Mouse (Mus musculus) adrenal gland, adult 18-20 months (tissue): Measurements from ENCODE around the gene Myh6. TPM values are rescaled to one million over a fixed set of nuclear protein-coding genes. Genes with fewer than 3 reads are reported as not detected.
"Not testable (repeated sequence)": the region's sequence is repeated elsewhere in the genome, so short reads cannot be mapped to it uniquely, and the experiment has no call there.

Experiments
- DNase-seq, 2 experiments: peaks; one replicate each; pipeline ENCODE4 v3.0.0; 2021 to 2022; ENCODE audit warnings: low spot score in 2 of 2
- total RNA-seq, 2 experiments: library from RNA; stranded (reverse); gene quantifications; 1 replicate in 1 of 2; 2 replicates in 1 of 2; pipeline ENCODE4 v1.2.3; 2021

Myh6 gene
- total RNA-seq, 2 experiments from 2014 or later = 0.42 TPM; not detected in 1

GRCm38 (mm10) chr14:54959853-54960613, 6.7 kb downstream of the Myh6 start:
- not testable (repeated sequence) for DNase-seq

- no peak for DNase-seq
Observed at GRCm38 (mm10) chr14:54959197-54959596, 7.5 kb downstream of the Myh6 start.

- no peak for DNase-seq
Observed at GRCm38 (mm10) chr14:54958503-54958902, 8.2 kb downstream of the Myh6 start.

GRCm38 (mm10) chr14:54956533-54956932, 10.2 kb downstream of the Myh6 start:
- DNase-seq = no peak

GRCm38 (mm10) chr14:54955481-54955880, 11.2 kb downstream of the Myh6 start:
- DNase-seq = no peak

GRCm38 (mm10) chr14:54954474-54954873, 12.3 kb downstream of the Myh6 start:
- no peak for DNase-seq

GRCm38 (mm10) chr14:54953664-54954206, 13.0 kb downstream of the Myh6 start:
- no peak for DNase-seq

- no peak for DNase-seq
Observed at GRCm38 (mm10) chr14:54951587-54951986, 15.1 kb downstream of the Myh6 start.

GRCm38 (mm10) chr14:54950493-54950892, 16.2 kb downstream of the Myh6 start:
- no peak for DNase-seq

- DNase-seq = no peak
Observed at GRCm38 (mm10) chr14:54948781-54949180, 17.9 kb downstream of the Myh6 start.

- DNase-seq = not testable (repeated sequence)
Observed at GRCm38 (mm10) chr14:54947008-54947407, 19.7 kb downstream of the Myh6 start.

- DNase-seq = no peak
Observed at GRCm38 (mm10) chr14:54945975-54946704, 20.6 kb downstream of the Myh6 start.

- no peak for DNase-seq
Observed at GRCm38 (mm10) chr14:54944939-54945338, 21.8 kb downstream of the Myh6 start.

- DNase-seq = no peak
Observed at GRCm38 (mm10) chr14:54943971-54944370, 22.8 kb downstream of the Myh6 start.

- no peak for DNase-seq
Observed at GRCm38 (mm10) chr14:54942479-54942878, 24.2 kb downstream of the Myh6 start.

GRCm38 (mm10) chr14:54941024-54941978, 25.4 kb downstream of the Myh6 start:
- DNase-seq = no peak

GRCm38 (mm10) chr14:54940176-54940530, 26.6 kb downstream of the Myh6 start:
- DNase-seq = no peak

GRCm38 (mm10) chr14:54939434-54940175, 27.1 kb downstream of the Myh6 start:
- DNase-seq = peak; percentile 62 to 66

- DNase-seq = no peak
Observed at GRCm38 (mm10) chr14:54938431-54939219, 28.1 kb downstream of the Myh6 start.
